Mouse (Mus musculus) limb, embryonic 13.5 days (tissue): Measurements from ENCODE around the gene Ttc16. TPM values are rescaled to one million over a fixed set of nuclear protein-coding genes. Genes with fewer than 3 reads are reported as not detected.

Source experiments
- ATAC-seq: fragments of 200-750 bp; cut with Nextera tagmentation; 2 replicates; pipeline ENCODE4 v1.8.0; 2017; ENCODE audit warnings: low read depth, moderate number of reproducible peaks, moderate TSS enrichment; ENCODE audit not compliant: low FRiP score
- H3K27ac ChIP-seq: fragments of 300-500 bp; sonication (generic); 2 replicates; pipeline ENCODE4 v1.5.1; 2015; ENCODE audit warnings: inconsistent platforms, mild to moderate bottlenecking, moderate library complexity
- H3K27me3 ChIP-seq: fragments of 300-500 bp; sonication (generic); 2 replicates; pipeline ENCODE4 v1.6.1; 2015; ENCODE audit warnings: mild to moderate bottlenecking, inconsistent platforms
- H3K36me3 ChIP-seq: fragments of 300-500 bp; sonication (generic); 2 replicates; pipeline ENCODE4 v1.6.1; 2015; ENCODE audit warnings: inconsistent platforms, mild to moderate bottlenecking, moderate library complexity
- H3K4me1 ChIP-seq: fragments of 300-500 bp; sonication (generic); 2 replicates; pipeline ENCODE4 v1.6.1; 2015; ENCODE audit warnings: inconsistent platforms
- H3K4me2 ChIP-seq: fragments of 300-500 bp; sonication (generic); replicated peaks from 2 replicates; pipeline ENCODE4 v1.6.1; 2015; ENCODE audit warnings: inconsistent platforms, mild to moderate bottlenecking, moderate library complexity
- H3K4me3 ChIP-seq: fragments of 300-500 bp; sonication (generic); 2 replicates; pipeline ENCODE4 v1.5.1; 2015; ENCODE audit warnings: moderate library complexity, mild to moderate bottlenecking, inconsistent platforms
- H3K9ac ChIP-seq: fragments of 300-500 bp; sonication (generic); 2 replicates; pipeline ENCODE4 v1.6.1; 2015; ENCODE audit warnings: mild to moderate bottlenecking, inconsistent platforms
- H3K9me3 ChIP-seq: fragments of 300-500 bp; sonication (generic); 2 replicates; pipeline ENCODE4 v1.6.1; 2016; ENCODE audit warnings: inconsistent platforms
- WGBS: fragments of 180-500 bp; shearing (Covaris S2); methylation state at CpG from one replicate; pipeline ENCODE4 v1.1.7; 2015; 5-methylcytosine and 5-hydroxymethylcytosine counted together
- polyA plus RNA-seq: library from polyadenylated mRNA; unstranded; fragments of >200 nt; fragmentation: Nextera tagmentation; extraction: Ambion mirVana; gene quantifications from 2 replicates; pipeline ENCODE4 v1.2.1, GENCODE M21; 2015

Gene Ttc16
- polyA plus RNA-seq, 1 experiment from 2014 or later = 0.61 TPM

GRCm38 (mm10) chr2:32724149-32724548 lies 51.3 kb downstream of the Ttc16 start:
- WGBS = 83% methylated on average over 4 of the region's 4 CpGs
- H3K9ac ChIP-seq = no peak overlapping the region
- H3K4me2 ChIP-seq = no peak overlapping the region
- no peaks in the 10 kb centered on the region for H3K36me3 ChIP-seq
- no peak overlapping the region for H3K27ac ChIP-seq
- peaks cover 31% of the 10 kb centered on the region for H3K4me1 ChIP-seq
- no peak for ATAC-seq
- H3K4me3 ChIP-seq = no peak overlapping the region
- no peaks in the 10 kb centered on the region for H3K27me3 ChIP-seq
- H3K9me3 ChIP-seq = no peaks in the 10 kb centered on the region

- H3K4me1 ChIP-seq = peaks cover 26% of the 10 kb centered on the region
- H3K27ac ChIP-seq = no peak overlapping the region
- H3K36me3 ChIP-seq = no peaks in the 10 kb centered on the region
- no peak overlapping the region for H3K4me3 ChIP-seq
- ATAC-seq = no peak
- H3K9me3 ChIP-seq = no peaks in the 10 kb centered on the region
- no peaks in the 10 kb centered on the region for H3K27me3 ChIP-seq
- WGBS = 67% methylated on average over 3 of the region's 3 CpGs
- H3K4me2 ChIP-seq = no peak overlapping the region
- no peak overlapping the region for H3K9ac ChIP-seq
Measured at GRCm38 (mm10) chr2:32722581-32722980, 52.9 kb downstream of the Ttc16 start.

GRCm38 (mm10) chr2:32722046-32722445 lies 53.4 kb downstream of the Ttc16 start:
- 61% methylated on average over 6 of the region's 6 CpGs for WGBS
- no peak for ATAC-seq
- H3K36me3 ChIP-seq = no peaks in the 10 kb centered on the region
- no peak overlapping the region; the same call in 1 of the 2 replicates for H3K9ac ChIP-seq
- peaks cover 25% of the 10 kb centered on the region for H3K4me1 ChIP-seq
- H3K4me2 ChIP-seq = peak overlapping the region; percentile 44
- H3K9me3 ChIP-seq = no peaks in the 10 kb centered on the region
- no peaks in the 10 kb centered on the region for H3K27me3 ChIP-seq
- no peak overlapping the region for H3K4me3 ChIP-seq
- H3K27ac ChIP-seq = no peak overlapping the region

GRCm38 (mm10) chr2:32720681-32721229 lies 54.7 kb downstream of the Ttc16 start, which contains the start of gene Sh2d3c:
Sh2d3c (plus strand) TSS chr2:32721055.
- H3K27me3 ChIP-seq = no peaks in the 10 kb centered on the region
- H3K9me3 ChIP-seq = no peaks in the 10 kb centered on the region
- no peaks in the 10 kb centered on the region for H3K36me3 ChIP-seq
- H3K4me1 ChIP-seq = peaks cover 23% of the 10 kb centered on the region
- WGBS = 47% methylated on average over 8 of the region's 8 CpGs
- 0 out of 2 replicates have a peak, but pooled peaks have one; percentile 12 for ATAC-seq
- H3K4me3 ChIP-seq = peak within 1 kb of the TSS; percentile 18; the same call in 1 of the 2 replicates
- H3K27ac ChIP-seq = peak within 1 kb of the TSS; percentile 16; the same call in 1 of the 2 replicates
- H3K4me2 ChIP-seq = peak within 1 kb of the TSS; percentile 44
- H3K9ac ChIP-seq = peak within 1 kb of the TSS; percentile 43

- no peak overlapping the region for H3K4me3 ChIP-seq
- 90% methylated on average over 3 of the region's 3 CpGs for WGBS
- H3K9ac ChIP-seq = no peak overlapping the region
- no peak overlapping the region for H3K27ac ChIP-seq
- H3K4me2 ChIP-seq = no peak overlapping the region
- H3K9me3 ChIP-seq = no peaks in the 10 kb centered on the region
- no peak for ATAC-seq
- H3K27me3 ChIP-seq = no peaks in the 10 kb centered on the region
- H3K4me1 ChIP-seq = peaks cover 23% of the 10 kb centered on the region
- no peaks in the 10 kb centered on the region for H3K36me3 ChIP-seq
Measured at GRCm38 (mm10) chr2:32720053-32720452, 55.4 kb downstream of the Ttc16 start.

GRCm38 (mm10) chr2:32718761-32719160 lies 56.7 kb downstream of the Ttc16 start:
- no peaks in the 10 kb centered on the region for H3K27me3 ChIP-seq
- no peak overlapping the region for H3K4me3 ChIP-seq
- no peak overlapping the region for H3K4me2 ChIP-seq
- peak overlapping the region; percentile 73 for H3K27ac ChIP-seq
- H3K36me3 ChIP-seq = no peaks in the 10 kb centered on the region
- no peak overlapping the region for H3K9ac ChIP-seq
- no peaks in the 10 kb centered on the region for H3K9me3 ChIP-seq
- WGBS = 55% methylated on average over 9 of the region's 9 CpGs
- ATAC-seq = peak; percentile 66; the same call in 1 of the 2 replicates
- H3K4me1 ChIP-seq = peaks cover 33% of the 10 kb centered on the region

GRCm38 (mm10) chr2:32714987-32715425 lies 60.4 kb downstream of the Ttc16 start:
- Histone ChIP-seq H3K36me3 (peaks cover 16% of the 10 kb centered on the region), H3K9ac (no peak overlapping the region), H3K27me3 (no peaks in the 10 kb centered on the region), H3K27ac (no peak overlapping the region), H3K4me3 (no peak overlapping the region), H3K4me1 (peaks cover 25% of the 10 kb centered on the region), H3K9me3 (no peaks in the 10 kb centered on the region), H3K4me2 (no peak overlapping the region)
- no peak for ATAC-seq
- WGBS = 46% methylated on average over 4 of the region's 4 CpGs

- peak overlapping the region; percentile 79; the same call in 1 of the 2 replicates for H3K4me2 ChIP-seq
- H3K36me3 ChIP-seq = peaks cover 23% of the 10 kb centered on the region
- H3K4me1 ChIP-seq = peaks cover 25% of the 10 kb centered on the region
- peak overlapping the region; percentile 55 for H3K9ac ChIP-seq
- 47% methylated on average over 11 of the region's 11 CpGs for WGBS
- H3K27ac ChIP-seq = peak overlapping the region; percentile 97
- no peaks in the 10 kb centered on the region for H3K9me3 ChIP-seq
- ATAC-seq = no peak
- no peaks in the 10 kb centered on the region for H3K27me3 ChIP-seq
- peak overlapping the region; percentile 77; the same call in 1 of the 2 replicates for H3K4me3 ChIP-seq
Measured at GRCm38 (mm10) chr2:32714117-32714986, 61.1 kb downstream of the Ttc16 start.

GRCm38 (mm10) chr2:32712934-32713817 lies 62.3 kb downstream of the Ttc16 start, which contains the start of gene Cdk9:
Cdk9 (minus strand) TSS chr2:32713076.
- under 1% methylated on average over 56 of the region's 79 CpGs for WGBS
- ATAC-seq = peak; percentile 85
- peak within 1 kb of the TSS; percentile 77 for H3K4me3 ChIP-seq

GRCm38 (mm10) chr2:32712586-32712933 lies 62.9 kb downstream of the Ttc16 start:
- Histone ChIP-seq H3K4me2 (peak overlapping the region; percentile 79), H3K9ac (peak overlapping the region; percentile 89), H3K27me3 (no peaks in the 10 kb centered on the region), H3K9me3 (no peaks in the 10 kb centered on the region), H3K4me1 (peaks cover 21% of the 10 kb centered on the region), H3K4me3 (peak overlapping the region; percentile 77), H3K27ac (peak overlapping the region; percentile 97), H3K36me3 (peaks cover 41% of the 10 kb centered on the region)
- WGBS = 2% methylated on average over 37 of the region's 44 CpGs
- peak; percentile 88 for ATAC-seq

More at GRCm38 (mm10) chr2:32712934-32713817, 62.3 kb downstream of the Ttc16 start, which contains the start of gene Cdk9:
- Histone ChIP-seq H3K27me3 (no peaks in the 10 kb centered on the region), H3K9me3 (no peaks in the 10 kb centered on the region), H3K27ac (peak within 1 kb of the TSS; percentile 97), H3K9ac (peak within 1 kb of the TSS; percentile 89), H3K4me1 (peaks cover 21% of the 10 kb centered on the region), H3K36me3 (peaks cover 34% of the 10 kb centered on the region), H3K4me2 (peak within 1 kb of the TSS; percentile 79)

GRCm38 (mm10) chr2:32712108-32712551 lies 63.3 kb downstream of the Ttc16 start:
- H3K36me3 ChIP-seq = peaks cover 45% of the 10 kb centered on the region
- under 1% methylated on average over 41 of the region's 41 CpGs for WGBS

More at GRCm38 (mm10) chr2:32712108-32712551, 63.3 kb downstream of the Ttc16 start:
- Histone ChIP-seq H3K9me3 (no peaks in the 10 kb centered on the region), H3K4me1 (peaks cover 21% of the 10 kb centered on the region), H3K9ac (peak overlapping the region; percentile 89), H3K4me2 (peak overlapping the region; percentile 79), H3K27ac (peak overlapping the region; percentile 97), H3K4me3 (peak overlapping the region; percentile 77), H3K27me3 (no peaks in the 10 kb centered on the region)
- peak; percentile 62 for ATAC-seq
